ENCODE assay signal across 13 mouse cellular contexts in the genomic region with DNA sequence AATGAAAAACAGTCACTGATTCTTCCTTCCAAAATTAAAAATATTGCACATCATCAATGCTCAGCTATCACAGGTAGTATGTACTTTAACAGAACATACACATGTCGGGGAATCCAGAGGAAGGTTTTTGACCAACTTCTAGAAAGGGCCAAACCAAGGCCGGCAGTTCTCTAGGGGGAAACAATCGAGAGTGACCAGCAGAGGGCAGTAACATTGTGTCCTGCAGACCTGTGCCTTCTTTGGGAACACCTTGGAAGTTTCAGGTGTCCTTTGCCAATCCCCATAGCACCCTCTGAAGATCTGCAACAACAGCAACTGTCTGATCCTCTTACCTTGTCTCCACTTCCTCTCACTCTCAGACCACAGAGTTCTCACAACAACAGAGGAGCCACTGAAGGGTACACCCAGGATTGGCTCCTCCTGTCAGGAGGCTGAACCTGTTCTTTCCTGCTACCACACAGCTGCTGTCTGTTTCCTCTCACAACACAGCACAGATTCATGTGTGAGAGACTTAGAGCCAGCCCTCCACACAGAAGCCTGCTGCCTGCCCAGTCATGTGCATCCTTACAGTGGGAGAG. TPM values are rescaled to one million over a fixed set of nuclear protein-coding genes. Genes with fewer than 3 reads are reported as not detected.
DNase-seq lines count a peak whose midpoint lies in the region; ATAC-seq and TF ChIP-seq lines count a peak whose summit lies in the region.
"Not testable (repeated sequence)": the region's sequence is repeated elsewhere in the genome, so short reads cannot be mapped to it uniquely, and the experiment has no call there.
"Had no signal": no experiment of that assay in that cellular context is flagged by ENCODE, and none has a peak within 500 bp of the region (broad histone marks: within the 10 kb centered on the region; RNA-seq: fewer than 3 reads in every experiment).

No protein-coding gene starts in this region.

- H3K36me3 ChIP-seq in ES-Bruce4 (ENCODE audit: control insufficient read depth, insufficient read depth, low read length, poor library complexity, severe bottlenecking); intestine, embryonic 15.5 days; stomach, postnatal 0 days (ENCODE audit: control insufficient read depth, insufficient read depth, low read length): not testable (repeated sequence)

- peak; percentile 51 for TF ChIP-seq CTCF in ES-Bruce4 (IDR thresholded peaks at IDR 0.05; ENCODE audit: low read depth, low read length)
- TF ChIP-seq CTCF in left cerebral cortex, adult 2 months (IDR thresholded peaks at IDR 0.05) = peak; percentile 38
- TF ChIP-seq CTCF in stomach, postnatal 0 days (IDR thresholded peaks at IDR 0.05; ENCODE audit: low read depth) = peak; percentile 68

- peak; percentile 14 for DNase-seq in adrenal gland, postnatal 14 days
- peak; percentile 29 for DNase-seq in embryo, embryonic 11 days
- not testable (repeated sequence) for DNase-seq in left cerebral cortex, adult 2 months (ENCODE audit: extremely low spot score in 1 of 2, low spot score in 2 of 2)
- DNase-seq in stomach, postnatal 0 days (ENCODE audit: low spot score) = peak; percentile 50

- not testable (repeated sequence) for H3K4me1 ChIP-seq in ES-Bruce4 (ENCODE audit: control insufficient read depth, insufficient read depth, low read length); intestine, embryonic 15.5 days (replicated peaks); stomach, postnatal 0 days (replicated peaks; ENCODE audit: control insufficient read depth, insufficient read depth)

- 33% methylated on average over 3 of the region's 3 CpGs for WGBS in intestine, embryonic 15.5 days
- 33% methylated on average over 3 of the region's 3 CpGs for WGBS in stomach, postnatal 0 days

- not testable (repeated sequence) for H3K9me3 ChIP-seq in ES-Bruce4 (replicated peaks; ENCODE audit: control insufficient read depth, insufficient read depth, low read length, poor library complexity, severe bottlenecking); intestine, embryonic 15.5 days; stomach, postnatal 0 days (ENCODE audit: control insufficient read depth, low read length)

- TF ChIP-seq EP300 in ES-Bruce4 (IDR thresholded peaks at IDR 0.05; ENCODE audit: insufficient read depth, low read depth, low read length); stomach, postnatal 0 days (optimal IDR thresholded peaks at IDR 0.05): not testable (repeated sequence)

- 0 out of 2 replicates have a peak, but pooled peaks have one; percentile 17 for ATAC-seq in intestine, embryonic 15.5 days
- peak; percentile 29; the same call in 1 of the 2 replicates for ATAC-seq in megakaryocyte progenitor cell, adult 5-6 weeks (replicated peaks; ENCODE audit: poor library complexity)
- ATAC-seq in stomach, postnatal 0 days (ENCODE audit: low FRiP score, low TSS enrichment) = peak; percentile 22; the same call in 1 of the 2 replicates

- not testable (repeated sequence) for H3K27me3 ChIP-seq in ES-Bruce4 (ENCODE audit: control insufficient read depth, insufficient read depth, low read length, poor library complexity, severe bottlenecking); intestine, embryonic 15.5 days (replicated peaks); stomach, postnatal 0 days (ENCODE audit: control insufficient read depth, insufficient read depth, low read length)

- H3K27ac ChIP-seq in ES-Bruce4 (ENCODE audit: insufficient read depth, low read length); intestine, embryonic 15.5 days; left cerebral cortex, adult 2 months; stomach, postnatal 0 days (replicated peaks): not testable (repeated sequence)

- not testable (repeated sequence) for H3K4me3 ChIP-seq in ES-Bruce4 (ENCODE audit: low read depth, low read length); intestine, embryonic 15.5 days (replicated peaks); left cerebral cortex, adult 2 months; stomach, postnatal 0 days (ENCODE audit: low read depth, low read length)

- not testable (repeated sequence) for TF ChIP-seq POLR2A in ES-Bruce4 (IDR thresholded peaks at IDR 0.05; ENCODE audit: insufficient read depth, low read length)

- not testable (repeated sequence) for H3K4me2 ChIP-seq in intestine, embryonic 15.5 days (replicated peaks); stomach, postnatal 0 days (replicated peaks; ENCODE audit: low read depth)

- not testable (repeated sequence) for H3K9ac ChIP-seq in ES-Bruce4 (ENCODE audit: low read depth, poor library complexity, severe bottlenecking); intestine, embryonic 15.5 days; stomach, postnatal 0 days (ENCODE audit: low read length)

- intact Hi-C loops in left cerebral cortex, adult 2 months (cut with DNase I) = not testable (repeated sequence)

RNA-seq across cellular contexts. Expression of gene Dmbt1, which starts 13.5 kb away (rescaled TPM):
- not detected in 2 replicates for polyA plus RNA-seq in ES-Bruce4 (2011; ENCODE audit: insufficient read depth, insufficient read length, low read depth, missing spikeins)
- 0.64 TPM in 1 of 2 replicates, not detected in the other for total RNA-seq in adrenal gland, postnatal 14 days (2021)
- 126 and 138 TPM in 2 replicates for polyA plus RNA-seq in intestine, embryonic 15.5 days (2015; fragmentation: Nextera tagmentation; extraction: Ambion mirVana)
- total RNA-seq in left cerebral cortex, adult 2 months (2021) = not detected
- not detected in 2 replicates for total RNA-seq in megakaryocyte progenitor cell, adult 5-6 weeks (2015)
- not detected in 2 replicates for total RNA-seq in megakaryocyte progenitor cell, adult 5-6 weeks (2017)
- polyA plus RNA-seq in stomach, postnatal 0 days (2015; fragmentation: Nextera tagmentation; extraction: Ambion mirVana) = 167 and 174 TPM in 2 replicates
- total RNA-seq: gastrocnemius, postnatal 36 days had no signal
- polyA plus RNA-seq: forebrain, embryonic 16.5 days; heart, embryonic 14.5 days; hindbrain, embryonic 15.5 days; liver, embryonic 11.5 days; myocyte had no signal
